Comparison of ENCODE assay signal across 9 mouse cellular contexts in the genomic region with DNA sequence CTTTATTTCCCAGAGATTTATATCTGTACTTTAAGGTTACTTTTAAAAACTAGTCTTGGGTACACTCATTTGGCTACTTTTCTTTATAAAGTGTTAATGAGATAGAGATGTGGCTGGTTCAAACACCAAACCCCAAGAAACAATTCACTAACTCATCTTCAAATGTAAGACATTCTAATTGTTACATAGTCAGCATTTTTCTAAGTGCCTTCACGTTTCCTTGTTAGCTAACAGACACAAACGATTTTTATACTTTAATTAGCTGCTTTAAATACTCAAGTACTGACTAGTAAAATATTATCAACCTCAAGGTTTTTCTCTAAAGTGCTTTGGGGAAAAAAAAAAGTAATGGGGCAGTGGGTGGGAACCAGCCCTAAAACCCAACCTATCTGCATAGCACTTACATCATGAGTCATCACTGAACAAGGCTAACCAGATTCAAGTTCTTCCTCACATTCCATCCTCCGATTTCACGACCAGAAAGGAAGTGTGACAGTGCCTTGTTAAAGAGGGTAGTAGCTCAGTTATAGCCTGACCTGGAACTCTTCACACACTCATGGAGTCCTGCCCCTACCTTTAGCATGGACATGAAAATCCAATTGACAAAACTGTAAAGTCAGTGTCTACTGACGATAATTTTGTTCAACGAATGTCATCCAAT. TPM values are rescaled to one million over a fixed set of nuclear protein-coding genes. Genes with fewer than 3 reads are reported as not detected.
DNase-seq lines count a peak whose midpoint lies in the region; ATAC-seq and TF ChIP-seq lines count a peak whose summit lies in the region.
"Had no signal": no experiment of that assay in that cellular context is flagged by ENCODE, and none has a peak within 500 bp of the region (broad histone marks: within the 10 kb centered on the region; RNA-seq: fewer than 3 reads in every experiment).

No protein-coding gene starts in this region.

- H3K4me1 ChIP-seq in bone marrow, adult 2 months (ENCODE audit: control insufficient read depth, insufficient read depth, low read length): no peaks in the 10 kb centered on the region; the same call in none of the 2 replicates
- H3K4me1 ChIP-seq in limb, embryonic 11.5 days (ENCODE audit: control insufficient read depth, insufficient read depth, low read length): peaks cover 3% of the 10 kb centered on the region; the same call in 1 of the 2 replicates
- H3K4me1 ChIP-seq in midbrain, postnatal 0 days (ENCODE audit: insufficient read depth, low read length): peaks cover 11% of the 10 kb centered on the region; the same call in 1 of the 2 replicates

- H3K27me3 ChIP-seq in limb, embryonic 11.5 days (ENCODE audit: control insufficient read depth, insufficient read depth, low read length): no peaks in the 10 kb centered on the region
- H3K27me3 ChIP-seq in midbrain, postnatal 0 days (ENCODE audit: insufficient read depth, low read length): no peaks in the 10 kb centered on the region

- ATAC-seq in granulocyte monocyte progenitor cell, adult 5-6 weeks (replicated peaks; ENCODE audit: poor library complexity, severe bottlenecking): peak; percentile 61
- ATAC-seq in limb, embryonic 11.5 days (ENCODE audit: insufficient number of reproducible peaks, low FRiP score, low TSS enrichment, low read depth): no peak
- no peak for ATAC-seq in midbrain, postnatal 0 days (ENCODE audit: low FRiP score)

- peak overlapping the region; percentile 98 for H3K9ac ChIP-seq in limb, embryonic 11.5 days (ENCODE audit: low read length)
- peak overlapping the region; percentile 96 for H3K9ac ChIP-seq in midbrain, postnatal 0 days (replicated peaks; ENCODE audit: low read length, poor library complexity, severe bottlenecking)

- peak overlapping the region; percentile 94 for H3K27ac ChIP-seq in bone marrow, adult 2 months (ENCODE audit: control insufficient read depth, insufficient read depth, low read depth, low read length, poor library complexity)
- no peak overlapping the region for H3K27ac ChIP-seq in limb, embryonic 11.5 days (replicated peaks; ENCODE audit: low read depth, low read length)
- H3K27ac ChIP-seq in midbrain, postnatal 0 days (ENCODE audit: low read depth, low read length): peak overlapping the region; percentile 97; the same call in 1 of the 2 replicates

- no peak for TF ChIP-seq CTCF in bone marrow, adult 2 months (IDR thresholded peaks at IDR 0.05; ENCODE audit: control insufficient read depth, insufficient read depth, low read length)
- TF ChIP-seq CTCF in midbrain, postnatal 0 days (IDR thresholded peaks at IDR 0.05): no peak

- H3K4me3 ChIP-seq in bone marrow, adult 2 months (replicated peaks; ENCODE audit: control insufficient read depth, low read depth, low read length): peak overlapping the region; percentile 94
- H3K4me3 ChIP-seq in limb, embryonic 11.5 days (ENCODE audit: low read depth, low read length): peak overlapping the region; percentile 95
- peak overlapping the region; percentile 93 for H3K4me3 ChIP-seq in midbrain, postnatal 0 days (ENCODE audit: low read depth, low read length)

- peaks cover 7% of the 10 kb centered on the region for H3K36me3 ChIP-seq in limb, embryonic 11.5 days (ENCODE audit: control insufficient read depth, insufficient read depth, low read length)
- H3K36me3 ChIP-seq in midbrain, postnatal 0 days (ENCODE audit: insufficient read depth, low read length): peaks cover 6% of the 10 kb centered on the region; the same call in 1 of the 2 replicates

- H3K9me3 ChIP-seq in limb, embryonic 11.5 days (ENCODE audit: control insufficient read depth, low read length): no peaks in the 10 kb centered on the region
- no peaks in the 10 kb centered on the region for H3K9me3 ChIP-seq in midbrain, postnatal 0 days (ENCODE audit: low read length)

- DNase-seq in right cerebral cortex, adult 2 months (ENCODE audit: low spot score in 2 of 2): peak; percentile 10 to 17
- no peak for DNase-seq in right cerebral cortex, postnatal 36 days (ENCODE audit: low spot score in 2 of 2)
- DNase-seq in limb, embryonic 11.5 days (ENCODE audit: low spot score): no peak
- peak; percentile 8 for DNase-seq in midbrain, postnatal 0 days (ENCODE audit: low spot score)
- DNase-seq in layer of hippocampus, adult 9-11 months: no peak
- DNase-seq in left cerebral cortex, adult 11 months (ENCODE audit: low spot score): no peak

- TF ChIP-seq POLR2A in bone marrow, adult 2 months (IDR thresholded peaks at IDR 0.05; ENCODE audit: borderline replicate concordance, control insufficient read depth, low read depth, low read length): no peak

- WGBS in bone marrow, adult 2 months: 3% methylated on average over 6 of the region's 6 CpGs
- WGBS in limb, embryonic 11.5 days: 31% methylated on average over 6 of the region's 6 CpGs
- WGBS in midbrain, postnatal 0 days: 12% methylated on average over 6 of the region's 6 CpGs

- H3K4me2 ChIP-seq in limb, embryonic 11.5 days (ENCODE audit: low read depth, severe bottlenecking): peak overlapping the region; percentile 67
- H3K4me2 ChIP-seq in midbrain, postnatal 0 days (ENCODE audit: low read depth, low read length, poor library complexity, severe bottlenecking): peak overlapping the region; percentile 78

RNA-seq across cellular contexts. Expression of a gene that starts 1.5 kb away (rescaled TPM):
- polyA plus RNA-seq in bone marrow, adult 2 months (2011; ENCODE audit: insufficient read depth, insufficient read length, low replicate concordance, missing spikeins): 22.8 and 53.1 TPM in 2 replicates
- total RNA-seq in granulocyte monocyte progenitor cell, adult 5-6 weeks (2014; fragmentation: Nextera tagmentation): 123 and 152 TPM in 2 replicates
- total RNA-seq in granulocyte monocyte progenitor cell, adult 5-6 weeks (2017): 153 and 170 TPM in 2 replicates
- polyA plus RNA-seq in limb, embryonic 11.5 days (2014; fragmentation: Nextera tagmentation; extraction: Ambion mirVana): 376 and 418 TPM in 2 replicates
- total RNA-seq in midbrain, postnatal 0 days (2014; rRNA removed): 230 and 291 TPM in 2 replicates
- 227 and 257 TPM in 2 replicates for polyA plus RNA-seq in midbrain, postnatal 0 days (2015; fragmentation: Nextera tagmentation; extraction: Ambion mirVana)

RNA-seq across cellular contexts. Expression of a gene that starts 43.7 kb away (rescaled TPM):
- polyA plus RNA-seq in bone marrow, adult 2 months (2011; ENCODE audit: insufficient read depth, insufficient read length, low replicate concordance, missing spikeins): not detected in 2 replicates
- total RNA-seq in granulocyte monocyte progenitor cell, adult 5-6 weeks (2014; fragmentation: Nextera tagmentation): not detected in 2 replicates
- total RNA-seq in granulocyte monocyte progenitor cell, adult 5-6 weeks (2017): not detected in 2 replicates
- not detected in 2 replicates for polyA plus RNA-seq in limb, embryonic 11.5 days (2014; fragmentation: Nextera tagmentation; extraction: Ambion mirVana)
- total RNA-seq in midbrain, postnatal 0 days (2014; rRNA removed): not detected in 2 replicates
- 0.22 TPM in 1 of 2 replicates, not detected in the other for polyA plus RNA-seq in midbrain, postnatal 0 days (2015; fragmentation: Nextera tagmentation; extraction: Ambion mirVana)
- total RNA-seq: hematopoietic stem cell, adult 5-6 weeks had no signal

Comparison
In these comparisons a context has a peak if more than half of its experiments do, and no peak if none do; other contexts are left out.
1. DNase-seq: peak in right cerebral cortex, adult 2 months (2 of 2) and midbrain, postnatal 0 days (single experiment); none in right cerebral cortex, postnatal 36 days (0 of 2), limb, embryonic 11.5 days (single experiment), layer of hippocampus, adult 9-11 months (single experiment) and left cerebral cortex, adult 11 months (single experiment).
2. Peak in every context shown above with its lines, with median percentiles within 50 percentile points of each other: H3K4me3 ChIP-seq.